Comparison of ENCODE assay signal across 18 mouse cellular contexts in the genomic region with DNA sequence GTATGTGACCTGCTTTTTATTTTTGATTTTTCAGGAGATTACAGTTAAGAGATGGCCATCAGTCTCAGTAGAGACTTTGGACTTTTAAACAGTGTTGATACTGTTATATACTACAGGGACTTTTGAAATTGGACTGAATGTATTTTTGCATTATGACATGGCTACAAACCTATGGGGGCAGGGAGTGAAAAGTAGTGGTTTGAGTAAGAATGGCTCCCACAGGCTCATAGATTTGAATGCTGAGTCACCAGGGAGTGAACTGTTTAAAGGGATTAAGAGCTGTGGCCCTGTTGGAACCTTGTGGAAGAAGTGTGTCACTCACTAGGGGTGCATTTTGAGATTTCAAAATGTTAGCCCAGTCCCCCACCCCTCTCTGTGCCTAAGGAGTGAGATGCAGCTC.
"Had no signal": no experiment of that assay in that cellular context is flagged by ENCODE, and none has a peak within 500 bp of the region (broad histone marks: within the 10 kb centered on the region; RNA-seq: fewer than 3 reads in every experiment).

No protein-coding gene starts in this region.

- H3K4me3 ChIP-seq: limb, embryonic 12.5 days; limb, embryonic 15.5 days; neural tube, embryonic 12.5 days; neural tube, embryonic 15.5 days had no signal

- H3K27ac ChIP-seq: limb, embryonic 12.5 days; limb, embryonic 15.5 days; liver, embryonic 14.5 days; macrophage; neural tube, embryonic 12.5 days; neural tube, embryonic 15.5 days; stomach, postnatal 0 days had no signal

- DNase-seq: kidney, adult 9 months; kidney, postnatal 14 days; kidney, postnatal 4 days; left cerebral cortex, postnatal 4 days; liver, postnatal 0 days; lung, embryonic 14.5 days; midbrain, embryonic 14.5 days; right cerebral cortex, adult 18-20 months; right cerebral cortex, postnatal 14 days; right cerebral cortex, postnatal 4 days; thymus, postnatal 25 days had no signal
